In genomic region chr9:92207307-92207706, GRCm38 (mm10) we compare ENCODE assay signal across 10 mouse cellular contexts. TPM values are rescaled to one million over a fixed set of nuclear protein-coding genes. Genes with fewer than 3 reads are reported as not detected.
A peak's percentile ranks its signal among the peaks of the same experiment; 100 is the strongest.
DNase-seq lines count a peak whose midpoint lies in the region; ATAC-seq and TF ChIP-seq lines count a peak whose summit lies in the region.
"Had no signal": no experiment of that assay in that cellular context is flagged by ENCODE, and none has a peak within 500 bp of the region (broad histone marks: within the 10 kb centered on the region; RNA-seq: fewer than 3 reads in every experiment).

No protein-coding gene starts in this region.

- no peak for DNase-seq in heart, adult 2 months
- no peak for DNase-seq in heart, postnatal 25 days (ENCODE audit: low spot score)
- DNase-seq in A20 (ENCODE audit: low read depth, low spot score), result peak; percentile 48
- peak; percentile 27 for DNase-seq in fibroblast of lung, adult 2 months (ENCODE audit: low read depth)
- peak; percentile 79 for DNase-seq in kidney, postnatal 0 days (ENCODE audit: low spot score)
- peak; percentile 91 for DNase-seq in lung, postnatal 36 days
- peak; percentile 53 for DNase-seq in splenic B cell, adult 2 months (ENCODE audit: low read depth, low spot score)

- no peak overlapping the region for H3K9ac ChIP-seq in heart, adult 2 months (ENCODE audit: low read depth, low read length)
- no peak overlapping the region for H3K9ac ChIP-seq in kidney, postnatal 0 days (ENCODE audit: low read depth, low read length)
- H3K9ac ChIP-seq: stomach, embryonic 15.5 days had no signal

- H3K27ac ChIP-seq in heart, adult 2 months, result no peak overlapping the region
- no peak overlapping the region for H3K27ac ChIP-seq in bone marrow macrophage, adult 2 months (ENCODE audit: insufficient read depth, low read depth, low read length)
- H3K27ac ChIP-seq in kidney, postnatal 0 days, result no peak overlapping the region
- H3K27ac ChIP-seq: stomach, embryonic 15.5 days had no signal

- intact Hi-C loops in heart, adult 2 months (cut with DNase I), result loop anchor here (2.0 kb wide), 1 partner anchor 61 kb away; no protein-coding TSS in a partner anchor
- intact Hi-C loops in heart, postnatal 25 days (cut with DNase I), result loop anchor here (1.0 kb wide), 1 partner anchor 60 kb away; no protein-coding TSS in a partner anchor

- peak; percentile 76 for TF ChIP-seq CTCF in heart, adult 2 months (IDR thresholded peaks at IDR 0.05)
- TF ChIP-seq CTCF in bone marrow macrophage, adult 2 months (IDR thresholded peaks at IDR 0.05; ENCODE audit: low read depth, low read length), result no peak
- peak; percentile 74 for TF ChIP-seq CTCF in kidney, postnatal 0 days (IDR thresholded peaks at IDR 0.05; ENCODE audit: low read depth)

- ATAC-seq in kidney, postnatal 0 days (replicated peaks; ENCODE audit: low FRiP score, low read depth), result no peak

- 18% methylated on average over 4 of the region's 4 CpGs for WGBS in heart, adult 2 months
- WGBS in kidney, postnatal 0 days, result 46% methylated on average over 4 of the region's 4 CpGs

- peaks cover 3% of the 10 kb centered on the region; the same call in 1 of the 2 replicates for H3K36me3 ChIP-seq in heart, adult 2 months (ENCODE audit: control insufficient read depth, insufficient read depth, low read length)
- no peaks in the 10 kb centered on the region for H3K36me3 ChIP-seq in kidney, postnatal 0 days (ENCODE audit: insufficient read depth, low read length)
- H3K36me3 ChIP-seq in splenic B cell, adult 2 months (ENCODE audit: control insufficient read depth, insufficient read depth, low read length, poor library complexity, severe bottlenecking), result no peaks in the 10 kb centered on the region
- H3K36me3 ChIP-seq: stomach, embryonic 15.5 days had no signal

- peak overlapping the region; percentile 26; the same call in 1 of the 2 replicates for H3K4me3 ChIP-seq in heart, adult 2 months
- peak overlapping the region; percentile 37 for H3K4me3 ChIP-seq in bone marrow macrophage, adult 2 months (ENCODE audit: insufficient read depth, low read length)
- no peak overlapping the region for H3K4me3 ChIP-seq in kidney, postnatal 0 days (replicated peaks; ENCODE audit: low read depth, low read length)
- H3K4me3 ChIP-seq: stomach, embryonic 15.5 days had no signal

- H3K9me3 ChIP-seq in kidney, postnatal 0 days (replicated peaks; ENCODE audit: low read length), result no peaks in the 10 kb centered on the region
- H3K9me3 ChIP-seq: stomach, embryonic 15.5 days had no signal

- no peak for TF ChIP-seq POLR2A in heart, adult 2 months (IDR thresholded peaks at IDR 0.05; ENCODE audit: insufficient read depth, low read depth, low read length)
- no peak for TF ChIP-seq POLR2A in bone marrow macrophage, adult 2 months (IDR thresholded peaks at IDR 0.05; ENCODE audit: borderline replicate concordance, low read depth, low read length)

- TF ChIP-seq EP300 in heart, adult 2 months (IDR thresholded peaks at IDR 0.05; ENCODE audit: insufficient read depth, low read depth, low read length), result no peak

- H3K79me2 ChIP-seq in heart, adult 2 months (replicated peaks; ENCODE audit: control insufficient read depth, insufficient read depth, low read length), result no peaks in the 10 kb centered on the region

- no peaks in the 10 kb centered on the region for H3K27me3 ChIP-seq in heart, adult 2 months (ENCODE audit: control insufficient read depth, insufficient read depth, low read length)
- H3K27me3 ChIP-seq in kidney, postnatal 0 days (ENCODE audit: insufficient read depth, low read length), result no peaks in the 10 kb centered on the region
- no peaks in the 10 kb centered on the region for H3K27me3 ChIP-seq in splenic B cell, adult 2 months (ENCODE audit: control insufficient read depth, insufficient read depth, low read length, poor library complexity, severe bottlenecking)
- H3K27me3 ChIP-seq: stomach, embryonic 15.5 days had no signal

- peak overlapping the region; percentile 11; the same call in 1 of the 2 replicates for H3K4me2 ChIP-seq in kidney, postnatal 0 days (ENCODE audit: low read length)
- H3K4me2 ChIP-seq: stomach, embryonic 15.5 days had no signal

- no peaks in the 10 kb centered on the region; the same call in none of the 2 replicates for H3K4me1 ChIP-seq in heart, adult 2 months (ENCODE audit: control insufficient read depth, insufficient read depth, low read length)
- 0 out of 2 replicates have a peak, but pooled peaks cover 2% of the 10 kb centered on the region for H3K4me1 ChIP-seq in bone marrow macrophage, adult 2 months (ENCODE audit: control insufficient read depth, insufficient read depth, low read length)
- no peaks in the 10 kb centered on the region for H3K4me1 ChIP-seq in kidney, postnatal 0 days (replicated peaks; ENCODE audit: insufficient read depth, low read length)

RNA-seq across cellular contexts. Expression of gene Plscr5, which starts 14.6 kb away (rescaled TPM):
- not detected for total RNA-seq in heart, adult 2 months (2021)
- not detected in 2 replicates for polyA plus RNA-seq in heart, adult 2 months (2012; rRNA removed)
- not detected for total RNA-seq in heart, postnatal 25 days (2021)
- not detected in 2 replicates for polyA plus RNA-seq in bone marrow macrophage, adult 2 months (2012; ENCODE audit: insufficient read depth, insufficient read length, missing spikeins)
- not detected in 2 replicates for polyA plus RNA-seq in kidney, postnatal 0 days (2015; fragmentation: Nextera tagmentation; extraction: Ambion mirVana)
- total RNA-seq: layer of hippocampus, postnatal 25 days had no signal
- polyA plus RNA-seq: stomach, embryonic 15.5 days had no signal

RNA-seq across cellular contexts. Expression of gene Plscr1, which starts 42.2 kb away (rescaled TPM):
- 10 to 100 TPM; 11.0 to 14.0 TPM for total RNA-seq in heart, adult 2 months (2021)
- 6.1 and 9.9 TPM in 2 replicates for polyA plus RNA-seq in heart, adult 2 months (2012; rRNA removed)
- 10 to 100 TPM in 1 of 2 experiments, 1 to 10 TPM in 1; 9.6 to 10.8 TPM for total RNA-seq in heart, postnatal 25 days (2021)
- polyA plus RNA-seq in bone marrow macrophage, adult 2 months (2012; ENCODE audit: insufficient read depth, insufficient read length, missing spikeins), result 11.3 and 15.7 TPM in 2 replicates
- 108 TPM in 2 replicates for polyA plus RNA-seq in kidney, postnatal 0 days (2015; fragmentation: Nextera tagmentation; extraction: Ambion mirVana)

Comparison
In these comparisons a context has a peak if more than half of its experiments do, and no peak if none do; other contexts are left out.
1. DNase-seq: peak in A20 (single experiment), fibroblast of lung, adult 2 months (single experiment), kidney, postnatal 0 days (single experiment), lung, postnatal 36 days (single experiment) and splenic B cell, adult 2 months (single experiment); none in heart, adult 2 months (0 of 2) and heart, postnatal 25 days (single experiment).